Mouse (Mus musculus): ENCODE measurements around the gene Hipk2.

The Hipk2 gene

DNA sequence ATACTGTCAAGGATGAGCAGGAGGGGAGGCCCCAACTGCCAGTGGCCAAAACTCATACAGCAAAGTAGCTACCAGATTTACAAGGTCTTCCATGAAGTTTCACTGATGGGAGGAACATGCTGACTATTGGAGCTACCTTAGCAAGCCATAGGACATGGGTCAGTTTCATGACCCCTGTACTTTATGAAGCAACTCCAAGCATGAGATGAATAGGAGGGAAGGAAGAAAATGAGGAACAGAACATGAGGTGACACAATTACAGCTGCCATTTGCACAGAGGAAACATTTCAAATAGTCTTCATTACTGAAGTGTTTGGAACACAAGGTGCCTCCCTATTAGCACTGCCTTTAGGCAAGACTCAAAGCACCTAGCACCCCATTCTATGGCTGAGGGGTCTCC lies 10.2 kb downstream of the Hipk2 start:
- DNase-seq: no peak

GRCm38 (mm10) chr6:38863595-38863994 lies 12.4 kb downstream of the Hipk2 start:
- DNase-seq: no peak

GRCm38 (mm10) chr6:38860301-38860700 lies 15.7 kb downstream of the Hipk2 start:
- no peak for DNase-seq

DNA sequence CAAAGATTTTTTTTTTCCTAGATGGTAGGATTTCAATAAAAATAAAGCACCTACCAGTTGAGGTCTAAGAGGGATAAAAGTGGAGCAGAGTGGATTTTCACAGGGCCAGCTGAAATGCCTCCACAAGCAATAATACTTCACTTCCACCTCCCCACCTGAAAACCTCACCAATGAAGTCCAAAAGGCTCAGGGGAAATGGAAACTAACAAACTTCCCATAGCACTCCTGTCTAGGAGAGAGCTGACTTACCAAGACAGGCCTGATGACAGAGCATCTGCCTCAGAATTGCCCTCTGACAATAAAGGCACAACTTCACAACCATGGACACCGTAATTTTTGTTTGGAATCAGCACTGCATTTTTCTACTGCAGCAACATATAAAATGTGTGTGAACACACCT lies 16.1 kb downstream of the Hipk2 start:
- no peak for DNase-seq

GRCm38 (mm10) chr6:38853561-38853992 lies 22.4 kb downstream of the Hipk2 start:
- peak; percentile 72 for DNase-seq

DNA sequence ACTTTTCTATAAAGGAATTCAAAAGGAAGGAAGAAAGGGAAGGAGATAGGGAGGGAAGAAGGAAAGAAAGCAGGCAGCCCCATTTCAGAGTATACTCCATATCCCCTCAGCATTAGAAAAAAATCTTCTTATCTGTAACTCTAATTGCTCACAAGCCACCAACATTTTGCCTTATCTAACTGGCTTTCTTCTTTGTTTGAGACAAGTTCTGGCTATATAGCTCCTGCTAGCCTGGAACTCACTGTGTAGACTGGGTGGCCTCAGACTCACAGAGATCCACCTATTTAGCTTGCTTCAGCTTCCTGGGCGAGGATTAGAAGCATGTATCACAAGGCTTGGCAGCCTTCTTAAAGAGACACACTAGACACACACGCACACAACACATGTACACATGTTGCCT lies 24.2 kb downstream of the Hipk2 start:
- no peak for DNase-seq

GRCm38 (mm10) chr6:38850715-38851259 lies 25.2 kb downstream of the Hipk2 start:
- DNase-seq: no peak

- no peak for DNase-seq
These were observed 27.7 kb downstream of the Hipk2 start for GRCm38 (mm10) chr6:38847958-38848910.

- DNase-seq: no peak
These were observed 28.5 kb downstream of the Hipk2 start for GRCm38 (mm10) chr6:38847447-38847846.

DNA sequence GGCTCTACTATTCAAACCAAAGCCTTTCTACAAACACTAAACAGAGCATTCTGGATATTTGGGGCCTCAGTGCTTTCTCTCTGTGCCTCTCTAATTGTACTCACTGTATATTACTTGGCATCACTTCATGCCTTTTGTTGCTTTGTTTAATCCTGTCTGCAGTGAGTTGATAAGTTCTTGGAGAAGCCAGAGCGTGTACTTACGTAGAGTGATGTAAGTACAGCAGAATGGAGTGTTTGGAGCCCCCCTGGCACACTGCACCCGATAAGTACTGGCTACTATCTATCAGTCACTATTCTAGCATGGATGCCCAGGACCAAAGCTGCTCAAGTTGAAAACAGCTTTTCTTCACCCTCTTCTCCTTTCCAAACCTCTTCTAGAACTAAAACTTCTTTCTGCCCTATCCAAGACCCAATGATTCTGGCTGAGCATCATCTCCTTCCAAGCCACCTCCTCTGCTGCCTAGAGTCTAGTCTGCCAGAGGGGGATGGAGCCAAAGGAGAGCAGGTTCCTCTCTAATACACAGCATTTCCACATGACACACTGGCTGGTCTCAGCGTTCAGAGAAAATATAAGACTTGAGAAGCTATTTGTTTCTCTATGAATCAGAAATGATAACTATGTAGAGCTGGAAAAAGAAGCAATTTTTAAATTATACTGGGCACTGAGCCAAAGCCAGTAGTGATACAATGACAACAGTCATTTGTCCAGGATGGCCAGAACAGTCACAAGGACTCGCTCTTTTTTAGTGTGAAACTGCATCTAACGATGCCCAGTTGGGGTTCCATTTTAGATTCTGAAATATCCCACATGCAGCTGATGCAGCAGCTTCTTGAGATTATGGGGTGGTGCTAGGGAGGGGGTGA lies 29.4 kb downstream of the Hipk2 start:
- no peak for DNase-seq

GRCm38 (mm10) chr6:38845876-38846275 lies 30.1 kb downstream of the Hipk2 start:
- peak; percentile 67 for DNase-seq

GRCm38 (mm10) chr6:38845117-38845516 lies 30.8 kb downstream of the Hipk2 start:
- peak; percentile 47 for DNase-seq

- no peak for DNase-seq
These were observed 34.4 kb downstream of the Hipk2 start for GRCm38 (mm10) chr6:38841551-38841950.

- DNase-seq: no peak
These were observed 35.2 kb downstream of the Hipk2 start for GRCm38 (mm10) chr6:38840780-38841179.

DNA sequence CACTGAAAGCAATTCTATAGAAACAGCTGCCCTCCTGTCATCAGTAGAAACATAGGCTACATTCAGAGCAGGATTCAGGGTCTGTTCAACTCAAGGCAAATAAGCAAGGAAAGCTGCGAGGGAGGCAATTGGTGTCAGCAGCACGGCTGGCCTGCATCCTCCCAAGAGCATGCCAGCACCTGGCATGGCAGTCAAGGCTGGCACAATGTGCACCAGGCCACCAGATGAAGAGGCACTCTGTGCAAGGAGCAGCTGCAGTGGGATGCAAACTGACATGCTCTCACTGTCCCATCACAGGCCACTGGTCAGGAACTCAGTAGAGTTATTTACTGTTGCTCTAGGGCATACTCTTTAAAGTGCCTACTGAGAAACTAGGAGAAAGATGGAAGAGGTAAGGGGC lies 35.6 kb downstream of the Hipk2 start:
- peak; percentile 36 for DNase-seq

GRCm38 (mm10) chr6:38839891-38840290 lies 36.1 kb downstream of the Hipk2 start:
- DNase-seq: no peak

- no peak for DNase-seq
These were observed 37.9 kb downstream of the Hipk2 start for GRCm38 (mm10) chr6:38838061-38838460.

GRCm38 (mm10) chr6:38835217-38835616 lies 40.7 kb downstream of the Hipk2 start:
- no peak for DNase-seq

DNA sequence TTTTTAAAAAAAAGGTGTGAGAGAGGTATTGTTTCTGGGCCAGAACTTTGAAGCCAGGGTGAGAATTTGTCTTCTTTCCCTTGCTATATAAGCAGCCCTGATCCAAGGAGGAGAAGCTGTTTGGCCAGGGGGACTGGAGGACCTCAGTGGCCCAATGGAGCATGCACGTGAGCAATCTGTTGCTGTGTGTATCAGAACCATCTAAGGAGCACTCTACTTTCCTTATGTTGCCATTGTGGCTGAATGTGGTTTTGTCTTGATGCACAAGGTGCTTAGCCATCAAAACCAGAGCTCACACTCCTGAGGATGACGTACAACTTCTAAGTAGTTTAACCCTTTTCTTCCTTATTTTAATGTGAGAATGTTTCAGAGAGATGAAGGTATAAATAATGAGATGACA lies 41.2 kb downstream of the Hipk2 start:
- DNase-seq: no peak

DNA sequence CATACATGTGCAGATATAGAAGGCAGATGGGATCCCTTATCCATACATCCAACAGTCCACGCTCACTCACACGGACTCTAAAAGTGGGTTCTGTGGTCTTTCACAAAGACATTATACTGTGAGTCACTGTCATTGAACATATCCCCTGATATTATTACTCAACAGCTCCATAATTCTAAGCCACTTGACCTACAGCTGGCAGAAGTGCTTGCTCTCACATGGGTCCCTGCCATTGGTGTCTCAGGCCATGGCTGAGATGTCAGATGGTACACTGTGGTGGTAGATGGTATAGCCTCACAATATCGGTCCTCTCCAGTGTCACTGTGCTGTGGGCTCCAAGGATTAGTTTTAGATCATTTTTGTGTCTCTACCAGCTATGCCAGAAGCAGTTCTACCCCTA lies 42.2 kb downstream of the Hipk2 start:
- no peak for DNase-seq

GRCm38 (mm10) chr6:38829452-38829851 lies 46.5 kb downstream of the Hipk2 start:
- no peak for DNase-seq

GRCm38 (mm10) chr6:38828211-38828610 lies 47.8 kb downstream of the Hipk2 start:
- DNase-seq: no peak

DNA sequence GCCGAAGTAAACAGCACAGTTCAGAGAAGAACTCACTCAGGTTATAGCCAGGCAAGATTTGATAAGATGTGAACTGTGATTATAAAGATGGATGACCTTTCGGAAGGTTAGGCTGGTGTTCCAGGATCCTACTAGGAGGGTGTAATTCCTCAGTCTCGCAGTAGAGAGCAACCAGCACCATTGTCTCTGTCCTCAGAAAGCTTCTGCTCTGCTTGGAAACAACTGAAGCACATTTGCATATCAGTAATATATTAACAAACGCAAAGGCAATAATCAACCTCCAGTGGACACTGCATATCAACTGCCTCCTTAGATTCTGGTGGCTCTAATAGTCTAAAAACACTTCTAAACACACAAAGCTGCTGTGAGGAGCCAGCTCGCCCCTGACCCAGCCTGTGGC lies 48.5 kb downstream of the Hipk2 start:
- DNase-seq: no peak

Data from cerebellum, adult 9-11 months (tissue).